Mouse (Mus musculus) gastrocnemius, postnatal 25 days (tissue): ENCODE measurements around the gene Arsb. TPM values are rescaled to one million over a fixed set of nuclear protein-coding genes. Genes with fewer than 3 reads are reported as not detected.

Experiments
- DNase-seq: peaks from one replicate; pipeline ENCODE4 v3.0.0; 2022
- total RNA-seq, 2 experiments: library from RNA; stranded (reverse); gene quantifications; 1 replicate in 1 of 2; 2 replicates in 1 of 2; pipeline ENCODE4 v1.2.3; 2021

Arsb gene
- total RNA-seq, 2 experiments from 2014 or later: 3.7 to 4.2 TPM

- no peak for DNase-seq
Observed at GRCm38 (mm10) chr13:93891276-93891675, 119.8 kb downstream of the Arsb start.

DNA sequence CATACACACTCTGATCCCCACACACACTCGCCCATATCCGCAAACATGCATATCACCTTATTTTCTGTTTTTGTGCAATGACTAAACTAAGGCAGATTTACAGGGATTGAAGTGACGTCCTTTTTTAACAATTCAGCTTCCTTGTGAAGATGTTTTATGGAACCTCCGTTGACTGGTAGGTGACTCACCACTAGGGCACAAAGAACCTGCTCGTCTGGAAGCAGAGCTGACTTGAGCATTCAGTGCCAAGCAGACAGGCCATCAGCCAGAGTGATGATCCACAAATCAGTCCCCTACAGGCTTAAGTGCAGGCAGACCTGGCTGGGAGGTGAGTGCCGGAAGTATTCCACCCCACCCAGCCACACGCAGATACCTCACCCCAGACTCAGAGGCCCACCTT lies 120.7 kb downstream of the Arsb start:
- no peak for DNase-seq

- DNase-seq: no peak
Observed at GRCm38 (mm10) chr13:93894105-93894504, 122.7 kb downstream of the Arsb start.

GRCm38 (mm10) chr13:93895430-93895829 lies 124.0 kb downstream of the Arsb start:
- no peak for DNase-seq

DNA sequence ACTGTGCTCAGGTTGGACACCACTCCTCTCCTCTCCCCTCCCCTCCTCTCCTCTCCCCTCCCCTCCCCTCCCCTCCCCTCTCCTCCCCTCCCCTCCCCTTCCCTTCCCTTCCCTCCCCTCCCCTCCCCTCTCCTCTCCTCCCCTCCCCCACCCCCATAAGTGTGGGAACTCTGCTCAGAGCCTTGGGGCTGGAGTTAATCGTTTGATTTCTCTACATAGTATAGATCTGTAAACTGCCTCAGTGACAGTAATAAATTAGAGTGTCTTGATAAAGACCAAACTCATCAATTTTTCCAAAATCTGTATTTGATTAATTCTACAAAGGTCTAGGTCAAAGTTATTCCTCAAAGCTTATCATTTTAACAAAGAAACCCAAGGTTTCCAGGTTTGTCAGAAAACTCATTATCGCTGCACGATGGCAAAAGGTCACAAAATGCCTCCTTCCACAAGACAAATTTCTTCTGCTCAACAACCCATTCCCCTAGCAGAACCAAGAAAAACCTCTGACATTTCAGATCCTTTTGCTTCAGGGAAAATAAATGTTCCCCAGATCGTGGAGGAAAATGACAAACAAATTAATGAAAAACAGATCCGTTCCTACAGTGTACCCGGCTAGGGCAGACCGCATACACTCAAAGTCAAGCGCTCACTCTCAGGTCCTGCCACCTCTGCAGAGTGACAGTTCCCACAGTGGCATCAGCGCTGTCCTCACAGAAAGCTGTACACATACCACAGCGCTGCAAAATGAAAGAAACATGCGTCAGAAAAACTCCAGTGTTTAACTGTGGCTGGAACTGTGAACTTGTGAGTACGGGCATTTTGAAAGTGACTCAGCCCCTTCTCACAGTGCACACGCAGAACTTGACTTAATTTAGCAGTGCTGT lies 126.8 kb downstream of the Arsb start:
- DNase-seq: no peak

- no peak for DNase-seq
Observed at GRCm38 (mm10) chr13:93899378-93900256, 128.2 kb downstream of the Arsb start.

GRCm38 (mm10) chr13:93900934-93901626 lies 129.7 kb downstream of the Arsb start:
- DNase-seq: no peak

DNA sequence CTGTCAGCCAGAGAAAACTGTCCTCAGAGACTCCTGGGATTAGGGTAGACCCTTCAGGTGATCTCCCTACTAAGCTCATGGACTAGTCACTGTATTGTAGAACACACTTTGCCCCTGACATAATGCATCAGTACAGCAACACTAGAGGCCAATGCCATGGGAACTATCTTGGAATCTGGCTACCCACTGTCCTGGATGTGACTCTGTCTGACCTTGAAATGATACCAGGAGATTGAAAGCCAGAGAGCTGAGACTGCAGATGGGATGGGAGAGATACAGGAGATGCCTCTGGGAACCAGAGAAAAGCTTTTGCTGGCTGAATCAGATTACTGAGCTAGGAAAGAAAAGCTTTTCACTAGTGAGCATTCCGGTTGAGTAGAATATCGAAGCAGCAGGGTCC lies 130.7 kb downstream of the Arsb start:
- no peak for DNase-seq

DNA sequence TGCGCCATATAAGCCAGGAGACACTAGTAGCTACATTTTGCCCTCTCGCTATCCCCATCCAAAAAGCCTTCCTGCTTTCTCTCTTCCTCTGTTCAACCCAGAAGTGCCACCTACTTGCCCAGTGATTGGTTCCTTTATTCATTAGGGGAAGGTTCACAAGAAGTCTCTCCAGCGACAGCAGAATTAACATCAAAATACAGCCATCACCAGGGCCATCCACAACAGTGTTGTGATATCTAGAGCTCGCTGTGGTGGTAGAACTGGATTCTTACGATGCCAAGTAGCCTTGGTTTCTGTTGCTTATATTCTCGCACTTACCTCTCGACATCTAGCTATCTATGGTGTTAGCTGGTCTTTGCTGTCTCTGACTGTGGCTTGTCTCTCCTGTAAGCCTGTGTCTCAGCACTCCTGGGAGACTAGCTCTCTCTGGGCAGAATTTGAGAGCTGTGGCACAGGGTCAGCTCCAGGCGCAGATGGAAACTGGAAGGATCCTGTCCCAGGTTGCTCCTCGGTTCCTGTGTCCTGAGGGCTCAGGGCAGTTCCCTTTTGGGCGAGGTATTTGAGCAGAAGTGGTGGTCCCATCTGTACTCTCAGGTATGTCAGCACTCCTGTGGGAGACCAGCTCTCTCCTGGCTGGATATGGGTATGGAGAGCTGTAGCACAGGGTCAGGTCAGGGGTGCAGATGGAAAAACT lies 135.3 kb downstream of the Arsb start:
- DNase-seq: no peak

DNA sequence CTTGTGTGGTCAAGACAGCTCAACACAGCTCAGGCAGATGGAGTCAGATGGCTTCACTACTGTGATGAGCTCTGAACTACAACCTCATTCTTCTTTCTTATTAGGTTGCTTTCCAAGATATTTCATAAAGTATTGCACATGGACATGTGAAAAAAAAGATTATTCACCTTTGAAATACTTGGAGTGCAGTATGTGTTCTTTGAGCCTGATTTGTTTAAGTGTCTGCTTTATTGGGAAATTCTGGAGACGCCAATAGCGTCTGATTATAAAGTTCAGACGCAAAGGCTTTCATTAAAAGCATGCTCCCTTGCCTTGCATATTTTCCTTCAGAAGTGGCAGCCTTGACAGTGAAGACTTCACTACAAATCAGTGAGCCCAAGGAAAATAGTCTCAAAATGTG lies 136.5 kb downstream of the Arsb start:
- DNase-seq: no peak

GRCm38 (mm10) chr13:93909847-93910246 lies 138.4 kb downstream of the Arsb start:
- no peak for DNase-seq

- DNase-seq: peak; percentile 45
Observed at GRCm38 (mm10) chr13:93911037-93911436, 139.6 kb downstream of the Arsb start.

DNA sequence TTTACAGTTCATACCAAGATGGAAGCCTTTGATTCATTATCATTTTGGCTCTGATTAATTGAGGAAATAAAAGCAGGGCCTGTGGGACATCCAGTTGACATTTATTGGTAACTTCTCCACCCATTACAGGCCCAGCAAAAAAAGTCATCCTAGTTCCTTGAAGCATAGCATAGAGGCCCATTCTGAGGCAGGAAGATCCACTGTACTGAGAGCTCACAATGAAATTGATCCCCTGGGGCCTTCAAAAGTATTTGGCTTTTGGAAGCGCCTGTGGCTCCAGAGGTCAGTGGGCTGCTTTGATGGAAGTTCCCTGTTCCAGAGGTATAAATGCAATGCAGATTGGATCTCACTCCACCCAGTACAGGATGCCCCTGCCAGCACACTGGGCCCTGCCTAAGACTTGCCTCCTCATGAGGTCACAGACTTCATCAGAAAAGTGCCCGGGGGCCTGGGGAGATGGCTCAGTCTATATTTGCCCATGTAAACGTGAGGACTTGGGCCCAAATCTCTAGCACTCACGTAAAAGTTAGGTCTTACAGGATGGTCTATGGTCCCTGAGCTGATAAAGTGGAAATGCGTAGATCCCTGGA lies 141.0 kb downstream of the Arsb start:
- DNase-seq: no peak

DNA sequence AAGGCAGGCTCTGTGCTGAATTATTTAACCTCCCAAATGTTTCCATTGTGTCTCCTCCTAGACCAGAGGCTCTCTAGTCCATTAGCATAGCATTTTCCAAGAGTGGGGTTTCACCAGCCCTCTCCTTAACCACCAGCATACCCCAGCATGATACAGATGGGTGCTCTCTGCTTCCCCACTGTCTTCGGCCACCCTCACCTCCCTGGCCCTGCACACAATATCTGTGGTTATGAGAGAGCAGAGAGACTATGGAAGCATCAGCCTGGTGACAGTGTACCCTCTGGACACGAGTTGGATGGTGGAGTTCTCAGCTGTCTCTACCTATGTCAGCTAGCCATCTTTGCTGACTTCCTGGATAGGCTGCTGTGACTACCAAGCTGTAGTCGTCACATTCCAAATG lies 142.8 kb downstream of the Arsb start:
- no peak for DNase-seq

DNA sequence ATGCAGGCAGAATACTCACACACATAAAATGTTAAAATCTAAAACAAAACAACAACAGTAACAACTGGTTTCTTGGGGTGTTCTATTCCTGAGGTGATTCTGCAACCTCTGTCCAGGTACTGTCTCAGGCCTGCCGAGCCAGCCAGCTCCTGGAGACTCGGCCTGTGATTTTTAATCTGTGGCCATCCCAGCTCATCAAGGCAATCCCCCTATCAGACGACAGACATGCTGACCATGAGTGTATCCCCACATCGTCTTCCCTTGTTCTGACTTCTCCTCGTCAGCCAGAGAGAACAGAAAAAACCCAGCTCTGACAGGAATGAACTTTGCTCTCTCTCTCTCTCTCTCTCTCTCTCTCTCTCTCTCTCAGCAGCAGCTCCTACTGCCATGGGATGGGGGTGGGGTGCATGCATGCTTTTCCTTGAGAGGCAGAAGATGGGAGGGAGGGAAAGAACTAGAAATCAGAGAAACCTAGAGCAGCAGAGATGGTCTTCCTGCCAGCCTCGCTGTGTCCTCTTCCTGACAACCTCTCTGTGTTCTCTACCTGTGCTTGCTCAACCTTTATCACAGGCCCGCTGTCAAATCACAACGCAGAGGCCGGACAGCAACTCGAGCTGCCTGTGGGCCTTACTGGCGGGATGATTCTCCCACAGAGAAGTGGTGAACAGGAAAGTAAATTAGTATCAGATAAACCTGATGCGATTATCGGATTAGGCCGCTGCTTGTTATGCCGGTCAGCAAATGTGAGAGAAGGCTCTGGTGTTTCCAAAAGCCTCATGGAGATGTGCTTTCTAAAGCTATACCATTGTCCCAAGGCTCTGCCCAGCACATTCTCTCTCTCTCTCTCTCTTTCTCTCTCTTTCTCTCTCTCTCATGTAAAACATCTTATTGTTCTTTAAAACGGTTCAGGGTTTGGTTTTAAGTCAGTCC lies 144.5 kb downstream of the Arsb start:
- no peak for DNase-seq

GRCm38 (mm10) chr13:93919536-93919935 lies 148.1 kb downstream of the Arsb start:
- DNase-seq: no peak

DNA sequence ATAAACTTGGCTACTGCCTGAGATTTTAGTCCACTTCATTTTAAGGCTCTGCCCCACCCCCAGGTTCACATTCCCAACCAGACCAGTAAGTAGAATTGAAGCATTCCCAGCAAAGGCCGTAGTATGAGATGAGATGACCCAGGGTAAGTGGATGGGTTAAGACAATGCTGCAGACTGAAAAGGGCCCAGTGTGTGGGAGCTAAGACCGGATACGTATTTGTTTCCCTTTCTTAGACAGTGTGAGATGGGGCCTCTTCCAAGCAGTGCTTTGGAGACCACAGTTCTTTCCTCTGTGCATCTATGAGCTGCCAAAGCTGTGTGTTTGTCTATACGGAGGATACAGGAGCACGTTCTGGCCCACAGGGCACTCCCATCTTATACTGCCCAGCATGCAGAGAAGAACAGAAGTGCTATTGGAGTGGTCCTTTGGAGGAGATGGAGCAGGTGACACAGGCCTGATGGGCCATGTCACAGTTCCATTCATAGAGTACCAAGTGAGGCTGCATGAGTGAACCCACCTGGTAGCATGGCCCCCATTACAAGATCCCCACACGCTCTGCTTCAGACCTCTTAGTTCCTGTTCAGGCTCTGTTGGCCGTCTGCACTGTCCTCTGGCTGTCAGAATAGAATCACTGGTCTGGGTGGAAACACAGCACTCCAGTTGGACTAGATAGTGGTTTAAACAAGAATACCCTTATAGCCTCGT lies 148.8 kb downstream of the Arsb start:
- DNase-seq: no peak

DNA sequence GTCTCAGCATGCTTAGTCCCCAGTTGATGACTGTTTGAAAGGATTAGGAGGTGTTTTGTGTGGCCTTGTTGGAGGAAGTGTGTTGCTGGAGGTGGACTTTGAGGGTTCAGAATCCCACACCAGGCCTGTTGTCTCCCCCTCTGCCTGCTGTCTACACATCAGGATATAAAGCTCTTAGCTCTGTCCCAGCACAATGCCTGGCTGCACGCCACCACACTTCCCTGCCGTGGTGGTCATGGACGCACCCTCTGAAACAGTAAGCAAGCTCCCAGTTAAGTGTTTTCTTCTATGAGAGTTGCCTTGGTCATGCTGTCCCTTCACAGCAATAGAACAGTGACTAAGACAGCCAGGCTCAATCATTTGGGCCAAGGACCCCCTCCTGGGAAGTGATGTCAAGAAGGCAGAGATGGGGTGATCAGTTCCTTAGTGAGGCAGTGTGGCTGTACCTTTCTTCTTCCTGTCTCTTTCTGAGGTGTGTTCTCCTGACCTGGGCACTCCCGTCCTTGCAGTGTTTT lies 149.4 kb downstream of the Arsb start:
- no peak for DNase-seq

- DNase-seq: no peak
Observed at GRCm38 (mm10) chr13:93921831-93922565, 150.6 kb downstream of the Arsb start.
